Mouse (Mus musculus) hematopoietic multipotent progenitor cell, adult 10-12 weeks (in vitro differentiated cells): Measurements from ENCODE around the gene Umps. TPM values are rescaled to one million over a fixed set of nuclear protein-coding genes. Genes with fewer than 3 reads are reported as not detected.

Experiments
- polyA plus RNA-seq: library from polyadenylated mRNA; stranded (reverse); fragments of >175 nt; gene quantifications from 2 replicates; pipeline ENCODE4 v1.2.3, GENCODE M21; 2012; ENCODE audit warnings: low replicate concordance

Umps gene
- 2.8 and 8.4 TPM in 2 replicates for polyA plus RNA-seq

DNA sequence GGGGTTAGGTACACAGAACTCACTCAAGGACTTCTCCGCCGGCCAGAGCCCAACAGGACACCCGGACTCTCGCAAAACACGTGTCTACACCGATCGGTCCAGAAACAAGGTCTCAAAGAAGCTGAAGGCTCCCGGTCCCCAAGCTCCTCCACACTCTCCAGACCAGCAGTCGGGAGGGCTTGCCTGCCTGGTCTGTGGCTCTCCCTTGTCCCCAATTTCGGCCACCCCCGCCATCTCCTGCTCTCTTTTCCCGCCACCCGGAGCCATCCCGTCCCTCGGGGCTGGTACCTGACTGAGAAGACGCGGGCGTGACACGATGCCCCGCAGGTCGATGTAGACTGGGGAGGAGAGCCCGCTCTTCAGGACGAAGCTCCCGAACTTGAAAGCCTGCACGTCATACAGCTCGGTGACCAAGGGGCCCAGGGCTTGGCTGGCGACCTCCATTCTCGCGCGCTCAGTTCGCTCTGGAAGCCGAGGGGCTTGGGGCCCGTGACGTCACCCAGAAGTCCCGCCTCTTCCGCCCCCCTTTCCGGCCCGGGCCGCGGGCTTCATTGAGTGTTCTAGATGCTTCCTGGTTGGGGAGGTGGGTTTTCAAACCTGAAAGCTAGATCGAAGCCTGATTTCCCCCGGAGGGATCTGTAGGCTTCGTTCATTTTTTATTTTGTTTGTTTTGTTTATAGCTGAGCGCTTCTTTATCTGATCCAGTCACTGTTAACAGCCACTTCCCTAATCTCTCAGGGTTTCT is at the start of gene Umps:
TSS of gene Umps (minus strand) at position 501 of the 745 bp plus-strand sequence.

Other genes starting within 250 kb of the Umps start
- 0.05 and 0.54 TPM in 2 replicates for gene Muc13, start 173.0 kb downstream of the Umps start, polyA plus RNA-seq
- gene Itgb5, start 137.4 kb downstream of the Umps start, polyA plus RNA-seq: 11.5 and 16.4 TPM in 2 replicates